ENCODE assay signal across 25 mouse cellular contexts in genomic region chr16:22750725-22751287, GRCm38 (mm10).
"Had no signal": no experiment of that assay in that cellular context is flagged by ENCODE, and none has a peak within 500 bp of the region (broad histone marks: within the 10 kb centered on the region; RNA-seq: fewer than 3 reads in every experiment).

No protein-coding gene starts in this region.

- H3K4me2 ChIP-seq: liver, embryonic 15.5 days; lung, embryonic 15.5 days; midbrain, embryonic 11.5 days; midbrain, embryonic 13.5 days; midbrain, embryonic 15.5 days; neural tube, embryonic 13.5 days; neural tube, embryonic 15.5 days; stomach, embryonic 15.5 days had no signal

- H3K9me3 ChIP-seq: liver, embryonic 15.5 days; lung, embryonic 15.5 days; megakaryocyte, embryonic 14.5 days; midbrain, embryonic 13.5 days; midbrain, embryonic 15.5 days; neural tube, embryonic 13.5 days; neural tube, embryonic 15.5 days; stomach, embryonic 15.5 days had no signal

- DNase-seq: liver, postnatal 0 days; lung, adult 2 months; lung, postnatal 14 days; lung, postnatal 36 days; retina, postnatal 1 day; right cerebral cortex, adult 18-20 months; right cerebral cortex, postnatal 25 days; right cerebral cortex, postnatal 4 days; spleen, adult 18-20 months; thymus, adult 2 months; thymus, postnatal 14 days; thymus, postnatal 36 days had no signal

- H3K27me3 ChIP-seq: liver, embryonic 15.5 days; lung, embryonic 15.5 days; megakaryocyte, embryonic 14.5 days; midbrain, embryonic 13.5 days; midbrain, embryonic 15.5 days; neural tube, embryonic 13.5 days; neural tube, embryonic 15.5 days; stomach, embryonic 15.5 days had no signal

- H3K9ac ChIP-seq: liver, embryonic 15.5 days; liver, postnatal 0 days; lung, embryonic 15.5 days; midbrain, embryonic 13.5 days; midbrain, embryonic 15.5 days; neural tube, embryonic 13.5 days; neural tube, embryonic 15.5 days; stomach, embryonic 15.5 days had no signal

- H3K27ac ChIP-seq: liver, embryonic 15.5 days; lung, embryonic 15.5 days; macrophage; midbrain, embryonic 13.5 days; midbrain, embryonic 15.5 days; neural tube, embryonic 13.5 days; neural tube, embryonic 15.5 days; stomach, embryonic 15.5 days; stomach, postnatal 0 days had no signal

- H3K4me3 ChIP-seq: liver, embryonic 15.5 days; lung, embryonic 15.5 days; megakaryocyte, embryonic 14.5 days; midbrain, embryonic 13.5 days; midbrain, embryonic 15.5 days; myocyte; neural tube, embryonic 13.5 days; neural tube, embryonic 15.5 days; stomach, embryonic 15.5 days had no signal

- H3K36me3 ChIP-seq: liver, embryonic 15.5 days; lung, embryonic 15.5 days; midbrain, embryonic 13.5 days; midbrain, embryonic 15.5 days; neural tube, embryonic 13.5 days; neural tube, embryonic 15.5 days; stomach, embryonic 15.5 days had no signal

- ATAC-seq: liver, postnatal 0 days; lung, postnatal 0 days; midbrain, embryonic 13.5 days; midbrain, embryonic 15.5 days had no signal

- H3K4me1 ChIP-seq: liver, embryonic 15.5 days; lung, embryonic 15.5 days; megakaryocyte, embryonic 14.5 days; midbrain, embryonic 13.5 days; midbrain, embryonic 15.5 days; neural tube, embryonic 13.5 days; neural tube, embryonic 15.5 days; stomach, embryonic 15.5 days had no signal
